Mouse (Mus musculus): ENCODE data around the gene Lrch1. TPM values are rescaled to one million over a fixed set of nuclear protein-coding genes. Genes with fewer than 3 reads are reported as not detected.

Gene Lrch1
- polyA plus RNA-seq, 1 experiment from 2014 or later: 13.5 TPM

GRCm38 (mm10) chr14:74956702-74957101 lies 9.0 kb upstream of the Lrch1 start:
- Histone ChIP-seq H3K4me2 (replicated peaks; ENCODE audit: low read depth, low read length) (no peak overlapping the region), H3K27ac (ENCODE audit: low read length) (no peak overlapping the region), H3K36me3 (ENCODE audit: insufficient read depth, low read length) (no peaks in the 10 kb centered on the region), H3K9ac (replicated peaks; ENCODE audit: low read depth) (no peak overlapping the region), H3K27me3 (replicated peaks; ENCODE audit: insufficient read depth, low read length) (no peaks in the 10 kb centered on the region), H3K4me3 (ENCODE audit: low read depth, low read length) (no peak overlapping the region), H3K9me3 (ENCODE audit: low read length) (no peaks in the 10 kb centered on the region), H3K4me1 (ENCODE audit: insufficient read depth, low read depth, low read length) (no peaks in the 10 kb centered on the region)
- DNase-seq (ENCODE audit: low spot score): no peak
- TF ChIP-seq CTCF (IDR thresholded peaks at IDR 0.05) (no peak), EP300 (IDR thresholded peaks at IDR 0.05) (no peak)
- 11% methylated on average over 2 of the region's 2 CpGs for WGBS
- 0 out of 2 replicates have a peak, but pooled peaks have one; percentile 6 for ATAC-seq

- H3K36me3 ChIP-seq (ENCODE audit: insufficient read depth, low read length): no peaks in the 10 kb centered on the region
- H3K9ac ChIP-seq (replicated peaks; ENCODE audit: low read depth): no peak overlapping the region
- ATAC-seq: no peak
- H3K4me1 ChIP-seq (ENCODE audit: insufficient read depth, low read depth, low read length): no peaks in the 10 kb centered on the region
- TF ChIP-seq EP300 (IDR thresholded peaks at IDR 0.05) (no peak), CTCF (IDR thresholded peaks at IDR 0.05) (no peak)
- H3K27me3 ChIP-seq (replicated peaks; ENCODE audit: insufficient read depth, low read length): no peaks in the 10 kb centered on the region
- no peak overlapping the region for H3K4me3 ChIP-seq (ENCODE audit: low read depth, low read length)
- 62% methylated on average over 1 of the region's 1 CpGs for WGBS
- H3K4me2 ChIP-seq (replicated peaks; ENCODE audit: low read depth, low read length): no peak overlapping the region
- H3K9me3 ChIP-seq (ENCODE audit: low read length): no peaks in the 10 kb centered on the region
- H3K27ac ChIP-seq (ENCODE audit: low read length): no peak overlapping the region
- no peak for DNase-seq (ENCODE audit: low spot score)
Measured at GRCm38 (mm10) chr14:74956234-74956633, 8.6 kb upstream of the Lrch1 start.

GRCm38 (mm10) chr14:74948426-74949240 lies 957 bp upstream of the Lrch1 start:
- no peak for TF ChIP-seq EP300 (IDR thresholded peaks at IDR 0.05)
- peak; percentile 84 for TF ChIP-seq CTCF (IDR thresholded peaks at IDR 0.05)
- DNase-seq (ENCODE audit: low spot score): peak; percentile 88
- H3K36me3 ChIP-seq (ENCODE audit: insufficient read depth, low read length): no peaks in the 10 kb centered on the region
- peak; percentile 29 for ATAC-seq
- peaks cover 12% of the 10 kb centered on the region; the same call in 1 of the 2 replicates for H3K4me1 ChIP-seq (ENCODE audit: insufficient read depth, low read depth, low read length)
- no peaks in the 10 kb centered on the region for H3K27me3 ChIP-seq (replicated peaks; ENCODE audit: insufficient read depth, low read length)
- no peaks in the 10 kb centered on the region for H3K9me3 ChIP-seq (ENCODE audit: low read length)
- peak overlapping the region; percentile 98 for H3K4me3 ChIP-seq (ENCODE audit: low read depth, low read length)
- H3K9ac ChIP-seq (replicated peaks; ENCODE audit: low read depth): no peak overlapping the region
- WGBS: 32% methylated on average over 14 of the region's 14 CpGs
- peak overlapping the region; percentile 83 for H3K4me2 ChIP-seq (replicated peaks; ENCODE audit: low read depth, low read length)
- H3K27ac ChIP-seq (ENCODE audit: low read length): 0 out of 2 replicates have a peak overlapping the region, but pooled peaks have one; percentile 22

- Histone ChIP-seq H3K9ac (replicated peaks; ENCODE audit: low read depth) (peak overlapping the region; percentile 90), H3K9me3 (ENCODE audit: low read length) (no peaks in the 10 kb centered on the region), H3K27ac (ENCODE audit: low read length) (peak overlapping the region; percentile 93), H3K4me1 (ENCODE audit: insufficient read depth, low read depth, low read length) (peaks cover 12% of the 10 kb centered on the region; the same call in 1 of the 2 replicates), H3K36me3 (ENCODE audit: insufficient read depth, low read length) (no peaks in the 10 kb centered on the region), H3K4me3 (ENCODE audit: low read depth, low read length) (peak overlapping the region; percentile 98), H3K4me2 (replicated peaks; ENCODE audit: low read depth, low read length) (peak overlapping the region; percentile 83), H3K27me3 (replicated peaks; ENCODE audit: insufficient read depth, low read length) (no peaks in the 10 kb centered on the region)
- no peak for TF ChIP-seq EP300 (IDR thresholded peaks at IDR 0.05)
- TF ChIP-seq CTCF (IDR thresholded peaks at IDR 0.05): no peak; the same call in 1 of the 2 replicates
- ATAC-seq (no peak), DNase-seq (ENCODE audit: low spot score) (no peak)
- 17% methylated on average over 13 of the region's 13 CpGs for WGBS
Measured at GRCm38 (mm10) chr14:74948014-74948396, 329 bp upstream of the Lrch1 start.

GRCm38 (mm10) chr14:74946751-74947375 lies 813 bp downstream of the Lrch1 start:
- 0% methylated on average over 56 of the region's 56 CpGs for WGBS
- Histone ChIP-seq H3K4me1 (ENCODE audit: insufficient read depth, low read depth, low read length) (peaks cover 12% of the 10 kb centered on the region; the same call in 1 of the 2 replicates), H3K27ac (ENCODE audit: low read length) (peak overlapping the region; percentile 93), H3K4me3 (ENCODE audit: low read depth, low read length) (peak overlapping the region; percentile 98), H3K36me3 (ENCODE audit: insufficient read depth, low read length) (no peaks in the 10 kb centered on the region), H3K9ac (replicated peaks; ENCODE audit: low read depth) (peak overlapping the region; percentile 90), H3K4me2 (replicated peaks; ENCODE audit: low read depth, low read length) (peak overlapping the region; percentile 83), H3K9me3 (ENCODE audit: low read length) (no peaks in the 10 kb centered on the region), H3K27me3 (replicated peaks; ENCODE audit: insufficient read depth, low read length) (no peaks in the 10 kb centered on the region)
- TF ChIP-seq EP300 (IDR thresholded peaks at IDR 0.05) (peak; percentile 21; the same call in 1 of the 2 replicates), CTCF (IDR thresholded peaks at IDR 0.05) (no peak)
- DNase-seq (ENCODE audit: low spot score) (peak; percentile 81), ATAC-seq (peak; percentile 76)

GRCm38 (mm10) chr14:74946321-74946750 lies 1.3 kb downstream of the Lrch1 start:
- TF ChIP-seq CTCF (IDR thresholded peaks at IDR 0.05) (no peak), EP300 (IDR thresholded peaks at IDR 0.05) (peak; percentile 9; the same call in 1 of the 2 replicates)
- no peaks in the 10 kb centered on the region for H3K27me3 ChIP-seq (replicated peaks; ENCODE audit: insufficient read depth, low read length)
- H3K36me3 ChIP-seq (ENCODE audit: insufficient read depth, low read length): no peaks in the 10 kb centered on the region
- 3% methylated on average over 13 of the region's 13 CpGs for WGBS
- peaks cover 12% of the 10 kb centered on the region; the same call in 1 of the 2 replicates for H3K4me1 ChIP-seq (ENCODE audit: insufficient read depth, low read depth, low read length)
- no peaks in the 10 kb centered on the region for H3K9me3 ChIP-seq (ENCODE audit: low read length)
- ATAC-seq (peak; percentile 68), DNase-seq (ENCODE audit: low spot score) (peak; percentile 89)
- peak overlapping the region; percentile 90 for H3K9ac ChIP-seq (replicated peaks; ENCODE audit: low read depth)
- peak overlapping the region; percentile 93 for H3K27ac ChIP-seq (ENCODE audit: low read length)
- peak overlapping the region; percentile 98 for H3K4me3 ChIP-seq (ENCODE audit: low read depth, low read length)
- H3K4me2 ChIP-seq (replicated peaks; ENCODE audit: low read depth, low read length): peak overlapping the region; percentile 83

All from lung, postnatal 0 days (tissue).